Mouse (Mus musculus): ENCODE measurements around the gene Gpr162. TPM values are rescaled to one million over a fixed set of nuclear protein-coding genes. Genes with fewer than 3 reads are reported as not detected.

Gene Gpr162
- total and polyA plus RNA-seq, 3 experiments = 0.48 to 2.0 (median 1.7) TPM

GRCm38 (mm10) chr6:124812848-124813247 is 50.9 kb downstream of the Gpr162 start:
- peaks cover 53 to 81% of the 10 kb centered on the region in 2 experiments for H3K36me3 ChIP-seq (replicated peaks in 1 of 2; ENCODE audit: control insufficient read depth in 1 of 2, insufficient read depth in 1 of 2, low read length in 1 of 2)
- peak overlapping the region; percentile 68 for H3K4me2 ChIP-seq (ENCODE audit: insufficient read depth, low read depth, poor library complexity, severe bottlenecking)
- H3K9ac ChIP-seq (ENCODE audit: insufficient read depth, low read depth) = peak overlapping the region; percentile 95
- DNase-seq (ENCODE audit: extremely low read depth) = no peak
- dilution Hi-C loops (cut with MboI; ENCODE audit: extremely low pct_ligation_motif_present, extremely low pct_unique_long_range_greater_than_20kb, low sequenced_read_pairs) = no loop called here
- H3K79me2 ChIP-seq (replicated peaks; ENCODE audit: control insufficient read depth, extremely low read depth, insufficient read depth, poor library complexity, severe bottlenecking) = peaks cover 23% of the 10 kb centered on the region
- in situ Hi-C loops (cut with MboI; ENCODE audit: low pct_ligation_motif_present, low pct_unique_long_range_greater_than_20kb, low sequenced_read_pairs) = no loop called here
- no peaks in the 10 kb centered on the region for H3K27me3 ChIP-seq (replicated peaks)
- H3K9me3 ChIP-seq (replicated peaks; ENCODE audit: low read length) = no peaks in the 10 kb centered on the region
- peaks cover 5 to 38% of the 10 kb centered on the region in 2 experiments for H3K4me1 ChIP-seq (ENCODE audit: control insufficient read depth in 1 of 2, insufficient read depth in 2 of 2)
- no peak for TF ChIP-seq MAFK (IDR thresholded peaks at IDR 0.05; ENCODE audit: insufficient replicate concordance, low read length)
- TF ChIP-seq MAX (IDR thresholded peaks at IDR 0.05; ENCODE audit: low read length) = no peak
- no peak for TF ChIP-seq USF2 (conservative IDR thresholded peaks at IDR 0.05; ENCODE audit: low read depth, low read length)
- no peak for TF ChIP-seq NRF1 (IDR thresholded peaks at IDR 0.05; ENCODE audit: low read depth, low read length)
- TF ChIP-seq JUN (IDR thresholded peaks at IDR 0.05; ENCODE audit: insufficient read depth, low read depth, low read length) = no peak
- no peak for TF ChIP-seq MXI1 (IDR thresholded peaks at IDR 0.05; ENCODE audit: low read depth, low read length)
- H3K27ac ChIP-seq (ENCODE audit: insufficient read depth, low read depth) = no peak overlapping the region; the same call in 1 of the 2 replicates
- H3K4me3 ChIP-seq (replicated peaks in 1 of 3; ENCODE audit: low read depth in 2 of 3, low read length in 2 of 3, poor library complexity in 1 of 3) = peak overlapping the region; percentile 73 to 97 (median 82)

- H3K79me2 ChIP-seq (replicated peaks; ENCODE audit: control insufficient read depth, extremely low read depth, insufficient read depth, poor library complexity, severe bottlenecking) = peaks cover 23% of the 10 kb centered on the region
- no peak for TF ChIP-seq IRF4 (IDR thresholded peaks at IDR 0.05; ENCODE audit: low read depth, low read length)
- no peak for TF ChIP-seq ZMIZ1 (IDR thresholded peaks at IDR 0.05; ENCODE audit: low read depth, low read length)
- TF ChIP-seq SIN3A (IDR thresholded peaks at IDR 0.05; ENCODE audit: low read length) = no peak
- no peak for TF ChIP-seq NELFE (IDR thresholded peaks at IDR 0.05; ENCODE audit: low read depth, low read length)
- TF ChIP-seq RAD21 (IDR thresholded peaks at IDR 0.05; ENCODE audit: low read depth, low read length) = no peak
- no peak for TF ChIP-seq MXI1 (IDR thresholded peaks at IDR 0.05; ENCODE audit: low read depth, low read length)
- no peak for TF ChIP-seq MAZ (IDR thresholded peaks at IDR 0.05; ENCODE audit: low read depth, low read length)
- TF ChIP-seq UBTF (IDR thresholded peaks at IDR 0.05; ENCODE audit: low read depth, low read length) = no peak
- no peak for TF ChIP-seq ZKSCAN1 (IDR thresholded peaks at IDR 0.05; ENCODE audit: borderline replicate concordance, low read depth, low read length)
- TF ChIP-seq E2F4 (IDR thresholded peaks at IDR 0.05; ENCODE audit: insufficient replicate concordance, low read depth, low read length) = no peak
- no peak for TF ChIP-seq PAX5 (IDR thresholded peaks at IDR 0.05; ENCODE audit: low read length)
- TF ChIP-seq CHD1 (IDR thresholded peaks at IDR 0.05; ENCODE audit: low read depth, low read length) = no peak
- dilution Hi-C loops (cut with MboI; ENCODE audit: extremely low pct_ligation_motif_present, extremely low pct_unique_long_range_greater_than_20kb, low sequenced_read_pairs) = no loop called here
- peaks cover 5 to 38% of the 10 kb centered on the region in 2 experiments for H3K4me1 ChIP-seq (ENCODE audit: control insufficient read depth in 1 of 2, insufficient read depth in 2 of 2)
- peak overlapping the region; percentile 73 to 97 (median 82) for H3K4me3 ChIP-seq (replicated peaks in 1 of 3; ENCODE audit: low read depth in 2 of 3, low read length in 2 of 3, poor library complexity in 1 of 3)
- DNase-seq (ENCODE audit: extremely low read depth) = no peak
- no peaks in the 10 kb centered on the region for H3K9me3 ChIP-seq (replicated peaks; ENCODE audit: low read length)
- peaks cover 43 to 78% of the 10 kb centered on the region in 2 experiments for H3K36me3 ChIP-seq (replicated peaks in 1 of 2; ENCODE audit: control insufficient read depth in 1 of 2, insufficient read depth in 1 of 2, low read length in 1 of 2)
- H3K4me2 ChIP-seq (ENCODE audit: insufficient read depth, low read depth, poor library complexity, severe bottlenecking) = peak overlapping the region; percentile 68
- in situ Hi-C loops (cut with MboI; ENCODE audit: low pct_ligation_motif_present, low pct_unique_long_range_greater_than_20kb, low sequenced_read_pairs) = no loop called here
- H3K27ac ChIP-seq (ENCODE audit: insufficient read depth, low read depth) = no peak overlapping the region
- H3K27me3 ChIP-seq (replicated peaks) = no peaks in the 10 kb centered on the region
- H3K9ac ChIP-seq (ENCODE audit: insufficient read depth, low read depth) = peak overlapping the region; percentile 95
These were observed 51.9 kb downstream of the Gpr162 start for GRCm38 (mm10) chr6:124811701-124812560.
